11 mouse cellular contexts compared by ENCODE assay signal in the genomic region with DNA sequence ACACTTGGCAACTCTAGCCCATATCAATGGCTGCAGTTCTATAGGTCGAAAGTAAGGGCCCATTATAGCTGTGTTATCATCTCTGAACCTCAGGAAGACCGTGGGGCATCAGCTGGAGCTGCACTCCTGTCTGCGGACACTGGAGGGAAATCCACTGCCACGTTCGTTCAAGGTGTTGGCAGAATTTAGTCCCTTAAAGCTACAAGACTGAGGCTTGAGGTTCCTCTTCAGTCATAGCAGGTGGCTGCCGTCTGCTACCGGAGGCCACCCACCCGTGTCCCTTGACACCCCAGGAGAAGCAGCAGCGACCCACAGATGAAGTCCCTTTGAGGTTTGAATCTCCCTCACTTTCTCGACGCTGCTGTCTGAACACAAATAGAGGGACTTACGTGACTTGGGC.
DNase-seq lines count a peak whose midpoint lies in the region; ATAC-seq and TF ChIP-seq lines count a peak whose summit lies in the region.
"Had no signal": no experiment of that assay in that cellular context is flagged by ENCODE, and none has a peak within 500 bp of the region (broad histone marks: within the 10 kb centered on the region; RNA-seq: fewer than 3 reads in every experiment).

No protein-coding gene starts in this region.

- peak; percentile 15 for DNase-seq in lung, postnatal 0 days (ENCODE audit: low spot score)
- no peak for DNase-seq in lung, postnatal 10 days
- no peak for DNase-seq in CH12.LX (ENCODE audit: extremely low read depth)
- DNase-seq in thymus, postnatal 0 days (ENCODE audit: low spot score), result peak; percentile 51
- no peak for DNase-seq in gastrocnemius, postnatal 10 days
- DNase-seq: gastrocnemius, postnatal 36 days; heart, postnatal 4 days; kidney, adult 8-10 months had no signal

- TF ChIP-seq RAD21 in CH12.LX (IDR thresholded peaks at IDR 0.05; ENCODE audit: low read depth, low read length), result peak; percentile 9

- no peak overlapping the region for H3K4me2 ChIP-seq in lung, postnatal 0 days (replicated peaks; ENCODE audit: low read depth, low read length)
- no peak overlapping the region for H3K4me2 ChIP-seq in CH12.LX (ENCODE audit: insufficient read depth, low read depth, poor library complexity, severe bottlenecking)
- no peak overlapping the region for H3K4me2 ChIP-seq in liver, embryonic 12.5 days
- H3K4me2 ChIP-seq: neural tube, embryonic 15.5 days had no signal

- no peaks in the 10 kb centered on the region for H3K9me3 ChIP-seq in lung, postnatal 0 days (ENCODE audit: low read length)
- no peaks in the 10 kb centered on the region for H3K9me3 ChIP-seq in CH12.LX (replicated peaks; ENCODE audit: low read length)
- H3K9me3 ChIP-seq in liver, embryonic 12.5 days (replicated peaks), result no peaks in the 10 kb centered on the region
- H3K9me3 ChIP-seq: neural tube, embryonic 15.5 days had no signal

- ATAC-seq in lung, postnatal 0 days, result no peak
- ATAC-seq in monocyte, adult 5-6 weeks (replicated peaks; ENCODE audit: insufficient number of reproducible peaks, low FRiP score, low TSS enrichment, poor library complexity, severe bottlenecking), result peak; percentile 27; the same call in 1 of the 2 replicates
- ATAC-seq in liver, embryonic 12.5 days, result no peak

- dilution Hi-C loops in CH12.LX (cut with MboI; ENCODE audit: extremely low pct_ligation_motif_present, extremely low pct_unique_long_range_greater_than_20kb, low sequenced_read_pairs), result no loop called here

- H3K4me1 ChIP-seq in lung, postnatal 0 days (ENCODE audit: insufficient read depth, low read depth, low read length), result no peaks in the 10 kb centered on the region
- peaks cover 0 to 18% of the 10 kb centered on the region in 2 experiments; a peak in 2 of 4 replicates for H3K4me1 ChIP-seq in CH12.LX (ENCODE audit: control insufficient read depth in 1 of 2, insufficient read depth in 2 of 2)
- H3K4me1 ChIP-seq in liver, embryonic 12.5 days, result 0 out of 2 replicates have a peak, but pooled peaks cover 2% of the 10 kb centered on the region
- H3K4me1 ChIP-seq: neural tube, embryonic 15.5 days had no signal

- in situ Hi-C loops in CH12.LX (cut with MboI; ENCODE audit: low pct_ligation_motif_present, low pct_unique_long_range_greater_than_20kb, low sequenced_read_pairs), result no loop called here

- no peaks in the 10 kb centered on the region for H3K36me3 ChIP-seq in lung, postnatal 0 days (ENCODE audit: insufficient read depth, low read length)
- no peaks in the 10 kb centered on the region for H3K36me3 ChIP-seq in CH12.LX (replicated peaks in 1 of 2; ENCODE audit: control insufficient read depth in 1 of 2, insufficient read depth in 1 of 2, low read length in 1 of 2)
- no peaks in the 10 kb centered on the region for H3K36me3 ChIP-seq in liver, embryonic 12.5 days
- H3K36me3 ChIP-seq: neural tube, embryonic 15.5 days had no signal

- H3K79me2 ChIP-seq in CH12.LX (replicated peaks; ENCODE audit: control insufficient read depth, extremely low read depth, insufficient read depth, poor library complexity, severe bottlenecking), result no peaks in the 10 kb centered on the region

- no peak for TF ChIP-seq CTCF in lung, postnatal 0 days (IDR thresholded peaks at IDR 0.05)
- TF ChIP-seq CTCF in CH12.LX (conservative IDR thresholded peaks at IDR 0.05 in 1 of 2, IDR thresholded peaks at IDR 0.05 in 1 of 2; ENCODE audit: low read depth in 2 of 2, low read length in 2 of 2), result no peak

- 61% methylated on average over 12 of the region's 12 CpGs for whole genome bisulfite sequencing in lung, postnatal 0 days
- 51% methylated on average over 12 of the region's 12 CpGs for WGBS in liver, embryonic 12.5 days (ENCODE audit: insufficient replicate concordance)

- no peak for TF ChIP-seq EP300 in lung, postnatal 0 days (IDR thresholded peaks at IDR 0.05)
- TF ChIP-seq EP300 in CH12.LX (IDR thresholded peaks at IDR 0.05; ENCODE audit: low read length), result no peak

- H3K4me3 ChIP-seq in lung, postnatal 0 days (ENCODE audit: low read depth, low read length), result no peak overlapping the region
- no peak overlapping the region for H3K4me3 ChIP-seq in CH12.LX (replicated peaks in 1 of 3; ENCODE audit: low read depth in 2 of 3, low read length in 2 of 3, poor library complexity in 1 of 3)
- H3K4me3 ChIP-seq in liver, embryonic 12.5 days, result no peak overlapping the region
- H3K4me3 ChIP-seq: neural tube, embryonic 15.5 days had no signal

- H3K9ac ChIP-seq in lung, postnatal 0 days (replicated peaks; ENCODE audit: low read depth), result no peak overlapping the region
- H3K9ac ChIP-seq in CH12.LX (ENCODE audit: insufficient read depth, low read depth), result no peak overlapping the region
- no peak overlapping the region for H3K9ac ChIP-seq in liver, embryonic 12.5 days
- H3K9ac ChIP-seq: neural tube, embryonic 15.5 days had no signal

- H3K27me3 ChIP-seq in lung, postnatal 0 days (replicated peaks; ENCODE audit: insufficient read depth, low read length), result no peaks in the 10 kb centered on the region
- no peaks in the 10 kb centered on the region for H3K27me3 ChIP-seq in CH12.LX (replicated peaks)
- H3K27me3 ChIP-seq in liver, embryonic 12.5 days (replicated peaks), result no peaks in the 10 kb centered on the region
- H3K27me3 ChIP-seq: neural tube, embryonic 15.5 days had no signal

- no peak for TF ChIP-seq POLR2A in CH12.LX (IDR thresholded peaks at IDR 0.05; ENCODE audit: low read depth, low read length)

- no peak overlapping the region for H3K27ac ChIP-seq in lung, postnatal 0 days (ENCODE audit: low read length)
- no peak overlapping the region for H3K27ac ChIP-seq in CH12.LX (ENCODE audit: insufficient read depth, low read depth)
- no peak overlapping the region for H3K27ac ChIP-seq in liver, embryonic 12.5 days
- H3K27ac ChIP-seq: neural tube, embryonic 15.5 days had no signal

TF ChIP-seq in CH12.LX, 34 proteins besides CTCF, POLR2A, EP300 and RAD21:
- TF ChIP-seq ZKSCAN1 (IDR thresholded peaks at IDR 0.05; ENCODE audit: borderline replicate concordance, low read depth, low read length), result no peak
- TF ChIP-seq USF1 (IDR thresholded peaks at IDR 0.05; ENCODE audit: low read depth, low read length), result no peak
- no peak for TF ChIP-seq HCFC1 (IDR thresholded peaks at IDR 0.05; ENCODE audit: low read depth, low read length)
- TF ChIP-seq PAX5 (IDR thresholded peaks at IDR 0.05; ENCODE audit: low read length), result no peak
- no peak for TF ChIP-seq USF2 (conservative IDR thresholded peaks at IDR 0.05; ENCODE audit: low read depth, low read length)
- no peak for TF ChIP-seq POLR2AphosphoS2 (IDR thresholded peaks at IDR 0.05; ENCODE audit: low read depth, low read length)
- TF ChIP-seq BHLHE40 (IDR thresholded peaks at IDR 0.05; ENCODE audit: low read depth, low read length), result no peak
- no peak for TF ChIP-seq MXI1 (IDR thresholded peaks at IDR 0.05; ENCODE audit: low read depth, low read length)
- TF ChIP-seq GABPA (IDR thresholded peaks at IDR 0.05; ENCODE audit: insufficient replicate concordance, low read depth, low read length), result no peak
- TF ChIP-seq MYC (IDR thresholded peaks at IDR 0.05; ENCODE audit: low read depth, low read length), result no peak
- no peak for TF ChIP-seq MEF2A (IDR thresholded peaks at IDR 0.05; ENCODE audit: borderline replicate concordance, low read depth, low read length)
- no peak for TF ChIP-seq ETS1 (conservative IDR thresholded peaks at IDR 0.05; ENCODE audit: low read depth, low read length)
- no peak for TF ChIP-seq SMC3 (IDR thresholded peaks at IDR 0.05; ENCODE audit: low read depth, low read length)
- TF ChIP-seq NRF1 (IDR thresholded peaks at IDR 0.05; ENCODE audit: low read depth, low read length), result no peak
- no peak for TF ChIP-seq KAT2A (IDR thresholded peaks at IDR 0.05; ENCODE audit: insufficient replicate concordance, low read length)
- no peak for TF ChIP-seq NELFE (IDR thresholded peaks at IDR 0.05; ENCODE audit: low read depth, low read length)
- no peak for TF ChIP-seq TBP (conservative IDR thresholded peaks at IDR 0.05; ENCODE audit: low read depth, low read length)
TF ChIP-seq in CH12.LX: peak in this region for 0.

Comparison
In these comparisons a context has a peak if more than half of its experiments do, and no peak if none do; other contexts are left out.
1. DNase-seq: peak in lung, postnatal 0 days (single experiment) and thymus, postnatal 0 days (single experiment); none in lung, postnatal 10 days (single experiment), CH12.LX (single experiment) and gastrocnemius, postnatal 10 days (single experiment).